Mouse (Mus musculus) heart, embryonic 12.5 days (tissue): ENCODE data around the gene Prrt3. TPM values are rescaled to one million over a fixed set of nuclear protein-coding genes. Genes with fewer than 3 reads are reported as not detected.

Experiments
- ATAC-seq: fragments of 200-750 bp; cut with Nextera tagmentation; 2 replicates; pipeline ENCODE4 v1.8.0; 2017; ENCODE audit warnings: moderate TSS enrichment, moderate library complexity; ENCODE audit not compliant: insufficient number of reproducible peaks, low FRiP score
- H3K27ac ChIP-seq: fragments of 300-500 bp; sonication (generic); 2 replicates; pipeline ENCODE4 v1.5.1; 2016; ENCODE audit warnings: mild to moderate bottlenecking, moderate library complexity; ENCODE audit not compliant: poor library complexity, severe bottlenecking
- H3K27me3 ChIP-seq: fragments of 300-500 bp; sonication (generic); replicated peaks from 2 replicates; pipeline ENCODE4 v1.6.1; 2016; ENCODE audit warnings: mild to moderate bottlenecking, moderate library complexity
- H3K36me3 ChIP-seq: fragments of 300-500 bp; sonication (generic); 2 replicates; pipeline ENCODE4 v1.6.1; 2016; ENCODE audit warnings: mild to moderate bottlenecking, moderate library complexity
- H3K4me1 ChIP-seq: fragments of 300-500 bp; sonication (generic); replicated peaks from 2 replicates; pipeline ENCODE4 v1.6.1; 2016; ENCODE audit warnings: mild to moderate bottlenecking
- H3K4me2 ChIP-seq: fragments of 300-500 bp; sonication (generic); 2 replicates; pipeline ENCODE4 v1.6.1; 2016; ENCODE audit warnings: mild to moderate bottlenecking, moderate library complexity
- H3K4me3 ChIP-seq: fragments of 300-500 bp; sonication (generic); 2 replicates; pipeline ENCODE4 v1.5.1; 2016; ENCODE audit warnings: mild to moderate bottlenecking
- H3K9ac ChIP-seq: fragments of 300-500 bp; sonication (generic); 2 replicates; pipeline ENCODE4 v1.6.1; 2016; ENCODE audit warnings: mild to moderate bottlenecking, moderate library complexity
- H3K9me3 ChIP-seq: fragments of 300-500 bp; sonication (generic); replicated peaks from 2 replicates; pipeline ENCODE4 v1.6.1; 2016; ENCODE audit warnings: mild to moderate bottlenecking, moderate library complexity
- WGBS: fragments of 180-500 bp; shearing (Covaris S2); methylation state at CpG from one replicate; pipeline ENCODE4 v1.1.7; 2016; 5-methylcytosine and 5-hydroxymethylcytosine counted together
- polyA plus RNA-seq: library from polyadenylated mRNA; unstranded; fragments of >200 nt; fragmentation: Nextera tagmentation; extraction: Ambion mirVana; gene quantifications from 2 replicates; pipeline ENCODE4 v1.2.1, GENCODE M21; 2016

The Prrt3 gene
- polyA plus RNA-seq, 1 experiment from 2014 or later: 0.28 TPM

GRCm38 (mm10) chr6:113513944-113514343 lies 12.2 kb upstream of the Prrt3 start:
- Histone ChIP-seq H3K36me3 (peaks cover 62% of the 10 kb centered on the region), H3K4me1 (no peaks in the 10 kb centered on the region), H3K27ac (no peak overlapping the region), H3K4me3 (no peak overlapping the region), H3K9ac (no peak overlapping the region), H3K9me3 (peaks cover 8% of the 10 kb centered on the region; the same call in 1 of the 2 replicates), H3K4me2 (no peak overlapping the region), H3K27me3 (no peaks in the 10 kb centered on the region)
- WGBS: 92% methylated on average over 6 of the region's 6 CpGs
- ATAC-seq: no peak

GRCm38 (mm10) chr6:113508947-113509280 lies 7.2 kb upstream of the Prrt3 start:
- peaks cover 8% of the 10 kb centered on the region; the same call in 1 of the 2 replicates for H3K4me1 ChIP-seq
- H3K36me3 ChIP-seq: peaks cover 13% of the 10 kb centered on the region
- no peaks in the 10 kb centered on the region for H3K27me3 ChIP-seq
- 0 out of 2 replicates have a peak, but pooled peaks cover 1% of the 10 kb centered on the region for H3K9me3 ChIP-seq
- no peak overlapping the region for H3K4me2 ChIP-seq
- H3K9ac ChIP-seq: no peak overlapping the region
- no peak overlapping the region for H3K4me3 ChIP-seq
- WGBS: 55% methylated on average over 5 of the region's 5 CpGs
- no peak overlapping the region for H3K27ac ChIP-seq
- ATAC-seq: no peak

- Histone ChIP-seq H3K4me1 (peaks cover 8% of the 10 kb centered on the region; the same call in 1 of the 2 replicates), H3K4me3 (no peak overlapping the region), H3K4me2 (no peak overlapping the region), H3K9me3 (0 out of 2 replicates have a peak, but pooled peaks cover under 1% of the 10 kb centered on the region), H3K27ac (no peak overlapping the region), H3K36me3 (peaks cover 8% of the 10 kb centered on the region), H3K9ac (no peak overlapping the region), H3K27me3 (no peaks in the 10 kb centered on the region)
- ATAC-seq: no peak
- 55% methylated on average over 7 of the region's 7 CpGs for WGBS
These were observed 6.7 kb upstream of the Prrt3 start for GRCm38 (mm10) chr6:113508272-113508946.

- peaks cover 11% of the 10 kb centered on the region for H3K27me3 ChIP-seq
- H3K4me1 ChIP-seq: peaks cover 8% of the 10 kb centered on the region; the same call in 1 of the 2 replicates
- no peak overlapping the region for H3K9ac ChIP-seq
- ATAC-seq: no peak
- H3K36me3 ChIP-seq: no peaks in the 10 kb centered on the region
- peaks cover 6% of the 10 kb centered on the region; the same call in 1 of the 2 replicates for H3K9me3 ChIP-seq
- H3K4me2 ChIP-seq: no peak overlapping the region
- no peak overlapping the region for H3K27ac ChIP-seq
- no peak overlapping the region for H3K4me3 ChIP-seq
These were observed 5.4 kb upstream of the Prrt3 start for GRCm38 (mm10) chr6:113507130-113507529.

- H3K36me3 ChIP-seq: no peaks in the 10 kb centered on the region
- H3K27me3 ChIP-seq: peaks cover 25% of the 10 kb centered on the region
- H3K27ac ChIP-seq: no peak overlapping the region
- no peak overlapping the region for H3K4me3 ChIP-seq
- 94% methylated on average over 1 of the region's 1 CpGs for WGBS
- peaks cover 6% of the 10 kb centered on the region; the same call in 1 of the 2 replicates for H3K9me3 ChIP-seq
- no peak overlapping the region for H3K4me2 ChIP-seq
- H3K4me1 ChIP-seq: peaks cover 14% of the 10 kb centered on the region
- no peak overlapping the region for H3K9ac ChIP-seq
- no peak for ATAC-seq
These were observed 4.0 kb upstream of the Prrt3 start for GRCm38 (mm10) chr6:113505689-113506088.

GRCm38 (mm10) chr6:113502801-113503200 lies 1.1 kb upstream of the Prrt3 start:
- Histone ChIP-seq H3K9ac (no peak overlapping the region), H3K4me3 (no peak overlapping the region), H3K36me3 (no peaks in the 10 kb centered on the region), H3K9me3 (peaks cover 6% of the 10 kb centered on the region; the same call in 1 of the 2 replicates), H3K27ac (no peak overlapping the region), H3K4me2 (no peak overlapping the region), H3K27me3 (peaks cover 45% of the 10 kb centered on the region), H3K4me1 (peaks cover 6% of the 10 kb centered on the region)
- no peak for ATAC-seq
- 60% methylated on average over 2 of the region's 2 CpGs for WGBS

GRCm38 (mm10) chr6:113499346-113499745 lies 2.4 kb downstream of the Prrt3 start:
- Histone ChIP-seq H3K4me2 (no peak overlapping the region), H3K4me1 (peaks cover 15% of the 10 kb centered on the region), H3K9ac (no peak overlapping the region), H3K4me3 (no peak overlapping the region), H3K36me3 (no peaks in the 10 kb centered on the region), H3K27me3 (peaks cover 76% of the 10 kb centered on the region), H3K9me3 (peaks cover 6% of the 10 kb centered on the region; the same call in 1 of the 2 replicates), H3K27ac (no peak overlapping the region)
- no peak for ATAC-seq
- WGBS: 70% methylated on average over 6 of the region's 6 CpGs

GRCm38 (mm10) chr6:113495071-113495675 lies 6.6 kb downstream of the Prrt3 start:
- H3K9me3 ChIP-seq: no peaks in the 10 kb centered on the region
- no peak for ATAC-seq
- peaks cover 27% of the 10 kb centered on the region for H3K36me3 ChIP-seq
- peak overlapping the region; percentile 81 for H3K4me2 ChIP-seq
- peak overlapping the region; percentile 59 for H3K9ac ChIP-seq
- peaks cover 9% of the 10 kb centered on the region for H3K4me1 ChIP-seq
- H3K27ac ChIP-seq: no peak overlapping the region
- peak overlapping the region; percentile 51 for H3K4me3 ChIP-seq
- WGBS: 21% methylated on average over 28 of the region's 28 CpGs
- peaks cover 45% of the 10 kb centered on the region for H3K27me3 ChIP-seq

GRCm38 (mm10) chr6:113494258-113494788 lies 7.4 kb downstream of the Prrt3 start:
- H3K36me3 ChIP-seq: peaks cover 35% of the 10 kb centered on the region
- peak; percentile 78 for ATAC-seq
- H3K27ac ChIP-seq: no peak overlapping the region

GRCm38 (mm10) chr6:113492101-113492864 lies 9.4 kb downstream of the Prrt3 start:
- Histone ChIP-seq H3K4me1 (peaks cover 11% of the 10 kb centered on the region), H3K36me3 (peaks cover 49% of the 10 kb centered on the region), H3K27ac (no peak overlapping the region), H3K4me2 (no peak overlapping the region), H3K27me3 (peaks cover 26% of the 10 kb centered on the region), H3K9me3 (no peaks in the 10 kb centered on the region), H3K4me3 (no peak overlapping the region), H3K9ac (no peak overlapping the region)
- no peak for ATAC-seq
- WGBS: 69% methylated on average over 24 of the region's 24 CpGs

More at GRCm38 (mm10) chr6:113494258-113494788, 7.4 kb downstream of the Prrt3 start:
- 1% methylated on average over 54 of the region's 54 CpGs for WGBS
- Histone ChIP-seq H3K4me2 (peak overlapping the region; percentile 81), H3K4me3 (peak overlapping the region; percentile 51), H3K9me3 (no peaks in the 10 kb centered on the region), H3K9ac (peak overlapping the region; percentile 59), H3K27me3 (peaks cover 37% of the 10 kb centered on the region), H3K4me1 (peaks cover 9% of the 10 kb centered on the region)

- Histone ChIP-seq H3K36me3 (peaks cover 57% of the 10 kb centered on the region), H3K4me2 (no peak overlapping the region), H3K9me3 (no peaks in the 10 kb centered on the region), H3K27ac (no peak overlapping the region), H3K9ac (no peak overlapping the region), H3K4me3 (no peak overlapping the region), H3K27me3 (no peaks in the 10 kb centered on the region), H3K4me1 (peaks cover 9% of the 10 kb centered on the region; the same call in 1 of the 2 replicates)
- ATAC-seq: no peak
- WGBS: 87% methylated on average over 14 of the region's 14 CpGs
These were observed 12.3 kb downstream of the Prrt3 start for GRCm38 (mm10) chr6:113489410-113489809.
